Mouse (Mus musculus) cortical plate, adult 2 months (tissue): ENCODE data around the gene Smad1.

Source experiments
- CTCF ChIP-seq: fragments of 200-500 bp; IDR thresholded peaks from 2 replicates; pipeline ENCODE4 v1.5.1; 2011; ENCODE audit warnings: mild to moderate bottlenecking, control low read depth, low read length; ENCODE audit not compliant: insufficient read depth; ENCODE audit errors: extremely low read depth
- POLR2A ChIP-seq: fragments of 200-500 bp; IDR thresholded peaks from 2 replicates; pipeline ENCODE4 v1.6.1; 2011; ENCODE audit warnings: mild to moderate bottlenecking, low read length, control low read depth; ENCODE audit not compliant: insufficient read depth; ENCODE audit errors: extremely low read depth

- TF ChIP-seq CTCF, result no peak
- no peak for TF ChIP-seq POLR2A
These were observed 49.2 kb downstream of the Smad1 start for GRCm38 (mm10) chr8:79350094-79350593.
